ENCODE assay signal across 12 mouse cellular contexts in the genomic region with DNA sequence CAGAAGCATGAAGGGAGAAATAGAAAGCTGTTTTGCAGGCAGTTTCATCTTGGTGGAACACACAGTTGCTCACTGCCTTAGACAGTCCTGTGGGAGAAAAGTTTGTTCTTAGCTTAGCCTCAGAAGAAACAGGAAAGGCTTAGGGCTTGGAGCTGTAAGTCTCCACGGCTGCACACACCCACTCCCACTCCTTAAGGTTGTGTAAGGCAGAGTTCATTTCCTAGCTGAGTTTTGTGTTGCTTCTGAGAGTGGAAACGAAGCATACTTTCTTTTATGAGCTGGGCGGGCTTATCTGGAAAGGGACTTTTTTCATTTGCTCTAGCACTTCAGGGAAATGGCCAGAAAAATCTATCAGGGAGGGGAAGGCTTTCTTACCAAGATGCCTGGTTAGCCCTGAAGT. TPM values are rescaled to one million over a fixed set of nuclear protein-coding genes. Genes with fewer than 3 reads are reported as not detected.
DNase-seq lines count a peak whose midpoint lies in the region; ATAC-seq and TF ChIP-seq lines count a peak whose summit lies in the region.
"Had no signal": no experiment of that assay in that cellular context is flagged by ENCODE, and none has a peak within 500 bp of the region (broad histone marks: within the 10 kb centered on the region; RNA-seq: fewer than 3 reads in every experiment).

No protein-coding gene starts in this region.

- peaks cover 50% of the 10 kb centered on the region for H3K36me3 ChIP-seq in heart, embryonic 12.5 days
- peaks cover 9% of the 10 kb centered on the region; the same call in 1 of the 2 replicates for H3K36me3 ChIP-seq in lung, embryonic 15.5 days
- H3K36me3 ChIP-seq in intestine, postnatal 0 days (ENCODE audit: control insufficient read depth, insufficient read depth): peaks cover 32% of the 10 kb centered on the region
- H3K36me3 ChIP-seq in small intestine, adult 2 months (ENCODE audit: control insufficient read depth, insufficient read depth, low read length): peaks cover 55% of the 10 kb centered on the region

- H3K9me3 ChIP-seq in heart, embryonic 12.5 days (replicated peaks): no peaks in the 10 kb centered on the region
- no peaks in the 10 kb centered on the region for H3K9me3 ChIP-seq in lung, embryonic 15.5 days
- H3K9me3 ChIP-seq in intestine, postnatal 0 days (ENCODE audit: control insufficient read depth): no peaks in the 10 kb centered on the region
- H3K9me3 ChIP-seq: liver, embryonic 13.5 days had no signal

- H3K4me2 ChIP-seq in heart, embryonic 12.5 days: peak overlapping the region; percentile 22; the same call in 1 of the 2 replicates
- H3K4me2 ChIP-seq in lung, embryonic 15.5 days: peak overlapping the region; percentile 33
- H3K4me2 ChIP-seq in intestine, postnatal 0 days (replicated peaks; ENCODE audit: low read depth): no peak overlapping the region; the same call in 1 of the 2 replicates
- H3K4me2 ChIP-seq: liver, embryonic 13.5 days had no signal

- 47% methylated on average over 3 of the region's 3 CpGs for WGBS in heart, embryonic 12.5 days
- 24% methylated on average over 3 of the region's 3 CpGs for WGBS in lung, embryonic 15.5 days
- 29% methylated on average over 3 of the region's 3 CpGs for WGBS in lung, adult 2 months
- 27% methylated on average over 3 of the region's 3 CpGs for WGBS in intestine, postnatal 0 days
- WGBS in small intestine, adult 2 months: 15% methylated on average over 3 of the region's 3 CpGs

- TF ChIP-seq CTCF in lung, adult 2 months (IDR thresholded peaks at IDR 0.05; ENCODE audit: insufficient read depth, low read length): no peak
- no peak for TF ChIP-seq CTCF in intestine, postnatal 0 days (IDR thresholded peaks at IDR 0.05; ENCODE audit: low read depth)
- TF ChIP-seq CTCF in small intestine, adult 2 months (IDR thresholded peaks at IDR 0.05; ENCODE audit: extremely low read depth, insufficient read length, insufficient replicate concordance, low read depth, low read length): no peak

- no peak for TF ChIP-seq POLR2A in lung, adult 2 months (IDR thresholded peaks at IDR 0.05; ENCODE audit: borderline replicate concordance, extremely low read depth, low read depth, low read length)
- TF ChIP-seq POLR2A in small intestine, adult 2 months (IDR thresholded peaks at IDR 0.05; ENCODE audit: low read depth, low read length): no peak

- no peak overlapping the region for H3K9ac ChIP-seq in heart, embryonic 12.5 days
- no peak overlapping the region for H3K9ac ChIP-seq in lung, embryonic 15.5 days
- 0 out of 2 replicates have a peak overlapping the region, but pooled peaks have one; percentile 8 for H3K9ac ChIP-seq in intestine, postnatal 0 days (ENCODE audit: low read depth, low read length)
- H3K9ac ChIP-seq: liver, embryonic 13.5 days had no signal

- peak overlapping the region; percentile 81 for H3K27ac ChIP-seq in heart, embryonic 12.5 days (ENCODE audit: poor library complexity, severe bottlenecking)
- peak overlapping the region; percentile 82 for H3K27ac ChIP-seq in lung, embryonic 15.5 days
- peak overlapping the region; percentile 74 for H3K27ac ChIP-seq in intestine, postnatal 0 days (ENCODE audit: low read depth, low read length)
- peak overlapping the region; percentile 58 for H3K27ac ChIP-seq in small intestine, adult 2 months (ENCODE audit: insufficient read depth, low read depth, low read length)
- H3K27ac ChIP-seq: liver, embryonic 13.5 days had no signal

- DNase-seq in heart, adult 9 months (ENCODE audit: low spot score in 2 of 2): no peak
- no peak for DNase-seq in lung, adult 2 months
- DNase-seq in layer of hippocampus, adult 11-12 months (ENCODE audit: low spot score): no peak
- DNase-seq in thymus, postnatal 10 days (ENCODE audit: low spot score in 2 of 2): no peak
- DNase-seq: adrenal gland, postnatal 36 days; cerebellum, adult 8-10 months; liver, embryonic 13.5 days had no signal

- 0 out of 2 replicates have a peak, but pooled peaks have one; percentile 54 for ATAC-seq in heart, embryonic 12.5 days (ENCODE audit: insufficient number of reproducible peaks, low FRiP score)
- peak; percentile 8; the same call in 1 of the 2 replicates for ATAC-seq in lung, embryonic 15.5 days (ENCODE audit: borderline replicate concordance, extremely low read depth, low FRiP score, low TSS enrichment)
- ATAC-seq in intestine, postnatal 0 days: peak; percentile 43; the same call in 1 of the 2 replicates
- ATAC-seq: Patski had no signal

- H3K4me1 ChIP-seq in heart, embryonic 12.5 days (replicated peaks): peaks cover 31% of the 10 kb centered on the region
- peaks cover 23% of the 10 kb centered on the region for H3K4me1 ChIP-seq in lung, embryonic 15.5 days
- H3K4me1 ChIP-seq in lung, adult 2 months (ENCODE audit: control insufficient read depth, insufficient read depth, low read length): no peaks in the 10 kb centered on the region; the same call in 1 of the 2 replicates
- peaks cover 8% of the 10 kb centered on the region; the same call in 1 of the 2 replicates for H3K4me1 ChIP-seq in intestine, postnatal 0 days (replicated peaks; ENCODE audit: control insufficient read depth, insufficient read depth, low read length)
- peaks cover 16% of the 10 kb centered on the region; the same call in 1 of the 2 replicates for H3K4me1 ChIP-seq in small intestine, adult 2 months (ENCODE audit: control insufficient read depth, insufficient read depth, insufficient read length, low read length)
- H3K4me1 ChIP-seq: liver, embryonic 13.5 days had no signal

- H3K4me3 ChIP-seq in heart, embryonic 12.5 days: no peak overlapping the region
- no peak overlapping the region for H3K4me3 ChIP-seq in lung, embryonic 15.5 days
- H3K4me3 ChIP-seq in lung, adult 2 months (replicated peaks; ENCODE audit: extremely low read depth, low read depth, low read length): no peak overlapping the region
- H3K4me3 ChIP-seq in intestine, postnatal 0 days (ENCODE audit: low read depth, low read length): no peak overlapping the region
- no peak overlapping the region for H3K4me3 ChIP-seq in small intestine, adult 2 months (ENCODE audit: low read depth, low read length)
- H3K4me3 ChIP-seq: liver, embryonic 13.5 days had no signal

- H3K27me3 ChIP-seq in heart, embryonic 12.5 days (replicated peaks): no peaks in the 10 kb centered on the region
- H3K27me3 ChIP-seq in lung, embryonic 15.5 days: no peaks in the 10 kb centered on the region
- H3K27me3 ChIP-seq in intestine, postnatal 0 days (replicated peaks; ENCODE audit: control insufficient read depth, insufficient read depth, low read length): no peaks in the 10 kb centered on the region
- no peaks in the 10 kb centered on the region for H3K27me3 ChIP-seq in small intestine, adult 2 months (ENCODE audit: control insufficient read depth, insufficient read depth, low read length)
- H3K27me3 ChIP-seq: liver, embryonic 13.5 days; Patski had no signal

RNA-seq across cellular contexts. Expression of gene Gm45521, which starts 57.1 kb away (rescaled TPM):
- not detected in 2 replicates for polyA plus RNA-seq in heart, embryonic 12.5 days (2016; fragmentation: Nextera tagmentation; extraction: Ambion mirVana)
- not detected in 2 replicates for polyA plus RNA-seq in lung, embryonic 15.5 days (2015; fragmentation: Nextera tagmentation; extraction: Ambion mirVana)
- not detected in 2 replicates for polyA plus RNA-seq in lung, adult 2 months (2012; rRNA removed)
- polyA plus RNA-seq in intestine, postnatal 0 days (2015; fragmentation: Nextera tagmentation; extraction: Ambion mirVana): not detected in 2 replicates
- not detected in 2 replicates for polyA plus RNA-seq in small intestine, adult 2 months (2012; rRNA removed)
- polyA plus RNA-seq: liver, embryonic 13.5 days; Patski had no signal
